Mouse (Mus musculus) spleen, adult 2 months (tissue): ENCODE results near the gene E130311K13Rik.

Experiments
- CTCF ChIP-seq: fragments of 200-500 bp; IDR thresholded peaks from 2 replicates; pipeline ENCODE4 v1.5.1; 2011; ENCODE audit warnings: mild to moderate bottlenecking, inconsistent platforms; ENCODE audit not compliant: insufficient read depth, insufficient read length, insufficient replicate concordance; ENCODE audit errors: extremely low read depth
- POLR2A ChIP-seq: fragments of 200-500 bp; IDR thresholded peaks from 2 replicates; pipeline ENCODE4 v1.6.1; 2011; ENCODE audit warnings: low read depth, low read length, inconsistent platforms

DNA sequence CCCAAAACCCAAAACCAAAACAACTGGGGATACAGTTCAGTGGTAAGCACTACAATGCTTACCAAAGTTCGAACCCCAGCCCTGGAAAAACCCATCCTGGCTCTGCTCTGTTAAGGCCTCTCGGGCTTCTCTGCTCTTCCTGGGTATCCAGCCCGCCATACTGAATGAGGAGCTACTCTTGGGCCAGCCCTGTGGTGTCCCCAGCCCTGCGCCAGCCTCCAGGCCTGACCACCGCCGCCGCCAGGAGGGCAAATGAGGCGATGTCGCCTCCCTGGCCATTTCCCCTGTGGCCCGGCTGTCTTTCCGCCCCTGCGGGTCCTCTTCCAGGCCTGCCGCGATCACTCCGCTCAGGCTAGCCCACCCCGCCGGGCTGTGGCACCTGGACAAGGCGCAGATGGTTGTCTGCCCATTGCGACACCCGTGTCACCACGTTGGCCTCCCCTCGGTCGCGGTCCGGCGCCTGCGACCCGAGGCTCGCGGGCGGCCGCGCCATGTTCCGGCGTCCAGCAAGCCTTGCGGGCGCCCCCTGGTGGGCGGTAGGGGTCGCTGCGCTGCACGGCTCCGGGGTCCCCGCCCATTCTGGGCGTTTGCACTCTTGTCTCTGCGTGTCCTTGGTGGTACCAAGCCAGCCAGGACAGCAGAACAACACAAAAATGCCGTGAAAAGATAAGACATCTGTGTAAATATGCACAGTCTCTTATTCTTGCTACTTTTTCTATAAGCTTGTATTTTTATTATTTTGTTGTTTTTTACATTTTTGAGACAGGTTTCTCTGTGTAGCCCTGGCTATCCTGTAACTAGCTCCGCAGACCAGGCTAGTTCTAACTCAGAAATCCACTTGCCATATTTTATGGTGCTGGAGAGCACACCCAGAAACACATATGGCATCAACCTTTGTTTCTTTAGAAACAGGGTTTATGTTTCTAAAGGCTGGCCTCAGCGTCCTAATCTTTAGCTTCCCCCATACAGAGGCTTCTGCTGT is at the start of gene E130311K13Rik:
- TF ChIP-seq CTCF, result peak; percentile 91
- peak; percentile 29 for TF ChIP-seq POLR2A
